Mouse (Mus musculus): ENCODE data around the gene Bloc1s5.

Bloc1s5 gene

GRCm38 (mm10) chr13:38623296-38623695 is 11.6 kb downstream of the Bloc1s5 start:
- in situ Hi-C loops (cut with MboI, MseI), result no loop called here

GRCm38 (mm10) chr13:38618001-38618630 is 16.8 kb downstream of the Bloc1s5 start:
- in situ Hi-C loops (cut with MboI, MseI), result loop anchor here (10.0 kb wide), 1 partner anchor 253 kb away; no protein-coding TSS in a partner anchor

DNA sequence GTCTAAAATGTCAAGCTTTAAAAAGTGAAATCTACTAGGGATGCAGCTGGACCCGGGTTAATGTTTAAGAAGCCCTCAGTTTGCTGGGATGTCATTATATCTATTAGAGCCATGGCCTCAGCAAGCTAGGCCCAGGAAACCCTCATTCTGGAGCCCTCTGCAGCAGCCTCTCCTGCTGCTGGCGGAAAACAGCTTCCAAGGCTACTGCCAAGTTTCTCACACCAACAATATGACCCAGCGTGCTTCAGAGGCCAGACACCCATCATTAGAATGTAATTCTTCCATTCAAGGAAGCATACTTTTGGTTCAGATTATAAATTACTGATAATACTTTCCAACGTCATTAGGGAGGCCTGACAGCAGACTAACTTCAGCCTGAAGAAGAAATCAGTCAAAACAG is 18.0 kb downstream of the Bloc1s5 start:
- in situ Hi-C loops (cut with MboI, MseI), result loop anchor here (10.0 kb wide), 1 partner anchor 252 kb away; no protein-coding TSS in a partner anchor

DNA sequence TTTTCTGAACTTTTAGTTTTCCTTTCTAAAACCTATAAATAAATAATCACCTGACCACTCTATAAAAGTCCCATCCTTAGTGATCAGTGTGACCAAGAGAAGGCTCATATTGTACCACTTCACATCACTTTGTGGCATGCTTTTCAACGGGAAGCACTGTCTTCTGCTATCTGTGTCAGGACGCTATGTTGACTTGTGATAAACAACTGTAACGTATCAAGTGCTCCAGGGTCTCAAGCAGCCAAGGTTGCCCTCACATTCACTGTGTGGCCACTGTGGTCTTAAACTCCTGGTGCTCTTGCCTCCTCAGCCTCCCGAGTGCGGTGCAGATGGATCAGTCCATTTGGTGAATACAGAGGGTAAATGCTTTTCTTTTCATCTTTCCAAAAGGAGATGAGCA is 19.3 kb downstream of the Bloc1s5 start:
- in situ Hi-C loops (cut with MboI, MseI), result loop anchor here (10.0 kb wide), 1 partner anchor 251 kb away; no protein-coding TSS in a partner anchor

DNA sequence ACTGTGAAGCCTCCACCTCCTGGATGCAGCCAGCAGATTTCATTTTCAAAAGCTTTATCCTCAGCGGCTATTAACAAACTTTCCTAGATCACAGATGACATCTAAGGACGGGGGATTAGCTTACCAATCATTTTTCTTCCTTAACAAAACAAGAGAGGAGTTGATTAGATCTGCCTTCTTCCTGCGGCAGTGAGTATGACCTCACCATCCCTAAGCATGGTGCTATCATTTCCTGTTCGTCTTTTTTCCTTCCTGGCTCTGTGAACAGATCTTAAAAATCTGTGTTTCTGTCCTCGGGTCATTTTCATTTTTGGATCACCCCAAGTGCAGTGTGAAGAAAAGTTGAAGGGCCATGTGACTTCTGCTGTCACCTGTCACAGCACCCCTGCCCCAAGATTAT is 20.6 kb downstream of the Bloc1s5 start:
- in situ Hi-C loops (cut with MboI, MseI), result loop anchor here (10.0 kb wide), 1 partner anchor 249 kb away; no protein-coding TSS in a partner anchor

GRCm38 (mm10) chr13:38613583-38613982 is 21.3 kb downstream of the Bloc1s5 start:
- in situ Hi-C loops (cut with MboI, MseI), result loop anchor here (10.0 kb wide), 1 partner anchor 249 kb away; no protein-coding TSS in a partner anchor

DNA sequence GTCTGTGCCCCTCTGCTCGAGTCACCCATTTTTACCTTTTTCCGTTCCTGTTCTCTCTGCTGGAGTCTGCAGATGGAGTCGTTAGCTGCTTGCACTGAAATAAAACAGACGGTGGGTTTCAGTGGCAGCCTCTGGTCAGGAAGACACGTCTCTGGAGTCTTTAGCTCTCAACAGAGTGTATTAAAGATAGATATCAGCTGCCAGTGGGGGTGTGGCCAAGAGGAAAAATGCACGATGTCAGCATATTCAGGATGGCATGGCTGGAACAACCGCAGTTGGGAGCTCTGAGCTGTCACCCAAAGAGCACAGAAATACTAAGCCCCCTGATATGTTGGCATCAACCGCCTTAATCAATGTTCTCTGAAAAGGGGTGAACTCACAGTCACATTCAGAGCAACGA is 22.3 kb downstream of the Bloc1s5 start:
- in situ Hi-C loops (cut with MboI, MseI), result loop anchor here (10.0 kb wide), 1 partner anchor 248 kb away; no protein-coding TSS in a partner anchor

DNA sequence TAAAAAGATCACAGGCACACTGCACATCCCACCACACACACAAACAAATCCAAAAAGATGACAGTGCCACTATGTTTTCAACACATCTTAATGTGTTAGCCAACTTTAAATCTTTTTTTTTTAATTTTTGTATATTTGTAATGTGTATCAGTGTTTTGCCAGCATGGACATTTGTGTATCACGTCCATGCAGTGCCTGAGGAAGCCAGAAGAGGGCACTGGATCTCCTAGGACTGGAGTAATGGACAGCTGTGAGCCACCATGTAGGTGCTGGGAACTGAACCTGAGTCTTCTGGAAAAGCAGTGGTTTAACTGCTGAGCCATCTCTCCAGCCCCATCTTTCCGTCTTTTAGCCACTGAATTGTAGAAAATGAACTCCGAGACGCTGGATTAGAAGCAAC is 22.7 kb downstream of the Bloc1s5 start:
- in situ Hi-C loops (cut with MboI, MseI), result loop anchor here (10.0 kb wide), 1 partner anchor 247 kb away; no protein-coding TSS in a partner anchor

GRCm38 (mm10) chr13:38610336-38610735 is 24.6 kb downstream of the Bloc1s5 start:
- in situ Hi-C loops (cut with MboI, MseI), result loop anchor here (10.0 kb wide), 1 partner anchor 246 kb away; no protein-coding TSS in a partner anchor

- in situ Hi-C loops (cut with MboI, MseI), result no loop called here
These were observed 27.8 kb downstream of the Bloc1s5 start for GRCm38 (mm10) chr13:38607130-38607529.

DNA sequence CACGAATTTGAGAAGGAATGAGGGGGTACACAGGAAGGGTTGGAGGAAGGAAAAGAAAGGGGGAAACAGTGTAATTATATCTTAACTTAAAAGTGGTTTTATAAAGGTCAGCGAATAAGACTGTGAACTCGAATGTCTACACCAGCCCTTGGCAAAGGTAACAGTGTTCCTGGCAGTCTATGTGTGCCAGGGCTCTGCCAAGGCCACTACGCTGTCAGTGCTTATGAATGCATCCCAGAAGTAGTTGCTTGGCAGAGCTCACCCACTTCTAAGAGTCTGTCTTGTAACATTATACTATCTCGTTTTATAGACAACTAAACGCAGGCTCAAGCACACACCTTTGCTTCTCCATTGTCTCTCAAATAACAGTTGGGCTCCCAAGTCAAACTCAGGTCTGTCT is 29.6 kb downstream of the Bloc1s5 start:
- in situ Hi-C loops (cut with MboI, MseI), result no loop called here

DNA sequence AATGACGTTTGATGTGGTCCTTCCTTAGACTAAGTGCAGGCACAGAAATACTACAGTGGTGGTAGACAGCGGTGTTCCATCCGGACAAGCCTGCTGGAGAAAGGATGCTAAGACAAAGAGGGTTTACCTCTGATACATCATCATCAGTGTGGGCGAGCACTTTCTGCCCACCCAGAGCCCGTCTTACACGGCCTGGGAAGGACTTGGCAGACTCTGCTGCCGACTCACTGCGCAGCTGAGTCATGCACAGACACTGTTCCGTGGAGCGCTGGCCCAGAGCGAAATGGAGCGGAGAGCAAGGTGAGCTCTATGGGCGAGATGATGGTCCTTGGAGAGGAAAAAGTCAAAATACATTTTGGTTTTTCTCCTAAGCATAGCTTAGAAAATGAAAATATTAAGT is 31.9 kb downstream of the Bloc1s5 start:
- in situ Hi-C loops (cut with MboI, MseI), result no loop called here

- in situ Hi-C loops (cut with MboI, MseI), result no loop called here
These were observed 32.6 kb downstream of the Bloc1s5 start for GRCm38 (mm10) chr13:38602243-38602832.

DNA sequence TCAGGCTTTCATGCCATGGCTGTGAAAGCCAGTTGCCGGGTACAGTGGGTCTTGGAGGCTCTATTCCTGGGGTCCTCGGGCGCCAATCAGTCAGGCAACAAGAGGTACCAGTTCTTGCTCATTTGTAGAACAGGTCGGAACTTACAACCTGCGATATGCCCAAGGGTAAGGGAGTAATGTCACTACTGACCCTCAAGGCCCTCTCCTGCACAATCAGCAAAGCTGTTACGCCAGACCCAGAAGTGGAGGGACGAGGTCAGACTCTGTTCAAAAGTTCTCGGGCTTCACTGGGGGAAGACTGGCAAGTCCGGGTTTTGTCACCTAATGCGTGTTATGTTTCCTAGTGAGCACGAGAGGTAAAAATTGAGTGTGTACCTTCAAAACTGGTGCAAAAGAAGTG is 34.1 kb downstream of the Bloc1s5 start:
- in situ Hi-C loops (cut with MboI, MseI), result no loop called here

DNA sequence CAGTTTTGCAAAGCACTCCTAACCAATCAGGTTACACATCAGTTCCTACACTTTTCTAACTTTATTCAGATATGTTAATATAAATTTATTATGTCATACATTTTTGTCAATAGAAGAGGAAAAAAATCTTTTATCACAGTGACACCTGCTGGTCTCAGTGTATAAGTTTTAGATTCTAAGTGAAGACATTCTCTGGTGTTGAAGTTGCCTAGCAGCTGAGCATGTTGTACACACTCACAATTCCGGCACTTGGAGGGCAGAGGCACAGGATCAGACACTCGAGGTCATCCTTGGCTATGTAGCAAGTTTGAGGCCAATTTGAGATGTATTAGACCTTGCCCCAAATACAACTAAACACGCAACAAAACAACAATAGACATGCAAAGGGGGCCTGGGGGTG is 37.8 kb downstream of the Bloc1s5 start:
- in situ Hi-C loops (cut with MboI, MseI), result no loop called here

DNA sequence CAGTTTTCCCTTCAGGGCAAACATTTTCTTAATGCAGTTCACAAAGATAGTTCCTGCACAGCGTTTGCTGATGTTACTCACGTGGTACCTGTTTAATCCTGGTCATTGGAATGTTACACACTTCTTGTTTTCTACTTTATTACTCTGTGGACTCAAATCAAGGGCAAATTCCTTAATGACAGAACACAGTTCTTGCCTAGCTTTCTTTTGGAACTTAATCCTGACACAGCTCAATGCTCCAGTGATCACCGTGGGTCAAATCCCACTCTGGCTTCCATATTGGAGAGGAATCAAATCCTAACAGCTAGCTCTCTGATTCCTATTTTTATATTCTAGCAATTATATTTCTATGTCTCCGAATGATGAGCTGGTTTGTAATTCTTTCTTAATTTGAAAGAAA is 38.4 kb downstream of the Bloc1s5 start:
- in situ Hi-C loops (cut with MboI, MseI), result no loop called here

- in situ Hi-C loops (cut with MboI, MseI), result no loop called here
These were observed 41.8 kb downstream of the Bloc1s5 start for GRCm38 (mm10) chr13:38593114-38593513.

DNA sequence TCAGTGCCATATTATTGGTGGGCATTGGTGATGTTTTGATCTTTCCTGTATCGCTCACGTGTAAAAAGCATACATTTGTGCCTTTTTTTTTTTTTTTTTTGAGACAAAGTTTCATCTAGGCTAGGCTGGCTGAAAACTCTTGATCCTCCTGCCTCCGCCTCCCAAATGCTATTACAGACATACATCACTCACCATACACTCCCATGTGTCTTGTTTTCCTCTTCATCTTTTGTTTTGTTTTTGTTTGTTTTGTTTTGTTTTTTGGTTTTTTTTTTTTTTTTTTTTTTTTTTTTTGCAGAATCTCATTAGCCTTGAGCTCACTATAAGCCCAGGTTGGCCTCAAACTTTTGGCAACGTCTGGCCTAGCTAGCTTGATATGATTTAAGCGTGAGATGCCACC is 47.6 kb downstream of the Bloc1s5 start:
- in situ Hi-C loops (cut with MboI, MseI), result loop anchor here (10.0 kb wide), 1 partner anchor 253 kb away; no protein-coding TSS in a partner anchor

DNA sequence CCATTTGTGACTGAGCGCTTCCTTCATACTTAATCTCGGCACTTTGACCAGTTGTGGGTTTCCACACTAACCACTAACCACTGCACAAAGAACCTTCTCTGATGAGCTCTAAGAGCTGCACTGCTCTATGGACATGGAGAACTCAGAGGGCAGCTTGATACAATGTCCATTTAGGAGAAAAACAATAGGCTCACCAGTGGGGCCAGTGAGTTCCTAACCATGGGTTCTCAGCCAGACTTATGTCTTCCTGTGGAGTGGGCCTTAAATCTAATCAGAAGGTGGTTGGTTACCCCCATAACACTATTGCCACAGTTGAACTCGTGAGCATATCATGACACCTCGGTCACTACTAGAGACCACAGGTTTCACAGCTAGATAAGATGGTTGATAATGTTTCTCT is 48.5 kb downstream of the Bloc1s5 start:
- in situ Hi-C loops (cut with MboI, MseI), result loop anchor here (10.0 kb wide), 1 partner anchor 252 kb away; no protein-coding TSS in a partner anchor

DNA sequence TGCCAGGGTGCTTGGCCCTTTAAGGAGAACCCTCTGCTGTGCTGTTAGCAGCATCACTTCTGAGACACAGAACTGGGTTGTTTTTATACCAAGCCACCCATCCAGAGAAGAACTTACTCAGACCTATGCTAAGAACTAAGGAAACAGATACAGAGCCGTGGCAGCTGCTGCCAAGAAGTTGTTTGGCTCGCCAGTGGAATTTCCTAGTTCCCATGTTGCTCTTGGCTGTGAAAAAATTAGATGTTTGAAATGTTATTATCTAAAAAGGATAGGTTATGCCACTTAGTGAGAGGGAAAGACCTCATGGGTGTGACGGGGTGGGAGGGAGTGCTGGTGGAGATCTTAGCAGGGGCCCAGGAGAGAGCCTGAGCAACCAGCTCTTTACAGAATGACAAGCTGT is 52.1 kb downstream of the Bloc1s5 start:
- in situ Hi-C loops (cut with MboI, MseI), result loop anchor here (10.0 kb wide), 1 partner anchor 248 kb away; no protein-coding TSS in a partner anchor

DNA sequence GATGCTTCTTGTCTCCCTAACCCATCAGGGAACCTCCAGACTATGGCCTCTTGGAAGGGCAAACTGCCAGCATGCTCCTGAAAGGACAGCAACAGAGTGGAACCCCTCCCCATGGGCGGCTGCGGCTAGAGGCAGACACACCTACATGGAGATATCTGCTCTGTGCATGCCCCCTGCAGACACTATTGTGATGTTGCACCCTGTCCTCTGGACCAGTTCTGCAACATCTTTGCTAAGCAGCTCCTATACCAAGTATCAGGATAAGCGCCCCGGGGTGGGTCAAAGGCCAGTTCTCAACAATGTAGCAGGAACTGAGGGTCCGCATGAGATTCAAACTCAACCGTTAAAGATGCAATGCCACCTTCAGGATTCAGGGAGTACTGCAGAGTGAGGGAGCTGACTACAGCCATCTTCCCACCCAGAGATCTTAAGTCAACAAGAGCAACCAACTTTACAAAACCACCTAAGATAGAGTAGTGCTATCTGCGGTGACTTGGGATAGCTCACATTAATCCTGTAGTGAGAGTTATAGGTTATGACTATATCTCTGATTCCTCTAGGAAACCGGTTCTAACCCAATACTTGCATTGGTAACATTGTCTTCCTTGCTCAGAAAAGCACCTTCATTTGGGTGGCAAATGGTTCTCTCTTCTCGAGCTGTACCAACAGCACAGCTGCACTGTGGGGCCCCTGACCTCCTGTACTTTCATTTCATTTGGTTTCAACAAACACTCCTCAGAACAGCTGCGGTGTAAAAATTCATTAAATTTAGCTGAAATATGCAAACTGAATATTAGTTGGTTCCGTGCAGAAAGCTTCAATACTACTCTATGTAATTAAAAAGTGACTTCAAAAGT is 54.1 kb downstream of the Bloc1s5 start:
- in situ Hi-C loops (cut with MboI, MseI), result loop anchor here (10.0 kb wide), 1 partner anchor 246 kb away; no protein-coding TSS in a partner anchor

Measured in T-helper 2 cell (primary cell).